Mouse (Mus musculus): Measurements from ENCODE around the gene Acvr1b. TPM values are rescaled to one million over a fixed set of nuclear protein-coding genes. Genes with fewer than 3 reads are reported as not detected.

Acvr1b gene
- polyA plus RNA-seq, 1 experiment from 2014 or later = 18.8 TPM

DNA sequence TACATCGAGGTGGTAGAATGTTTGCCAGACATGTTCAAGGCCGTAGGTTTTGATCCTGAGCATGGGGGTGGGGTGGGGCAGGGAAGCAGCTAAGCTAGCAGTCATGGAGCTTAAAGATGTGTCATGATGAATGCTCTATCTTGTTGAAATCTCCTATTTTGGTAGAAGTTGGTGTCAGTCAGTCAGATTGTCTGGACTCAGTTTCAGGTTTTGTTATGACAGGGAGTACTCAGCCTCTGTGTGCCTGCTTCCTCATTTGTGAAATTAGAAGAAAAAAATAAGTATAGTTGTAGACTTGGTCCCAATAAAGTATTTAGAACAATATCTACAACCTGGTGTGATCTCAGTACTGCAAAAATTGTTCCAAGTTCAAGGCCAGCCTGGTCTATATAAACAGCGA is 35.2 kb upstream of the Acvr1b start:
- Histone ChIP-seq H3K4me3 (no peak overlapping the region), H3K36me3 (no peaks in the 10 kb centered on the region), H3K4me2 (no peak overlapping the region), H3K27me3 (no peaks in the 10 kb centered on the region), H3K27ac (replicated peaks) (no peak overlapping the region), H3K9ac (no peak overlapping the region), H3K4me1 (replicated peaks) (peaks cover 39% of the 10 kb centered on the region), H3K9me3 (no peaks in the 10 kb centered on the region)
- no peak for ATAC-seq (ENCODE audit: low read depth)
- WGBS = 88% methylated on average over 3 of the region's 3 CpGs

DNA sequence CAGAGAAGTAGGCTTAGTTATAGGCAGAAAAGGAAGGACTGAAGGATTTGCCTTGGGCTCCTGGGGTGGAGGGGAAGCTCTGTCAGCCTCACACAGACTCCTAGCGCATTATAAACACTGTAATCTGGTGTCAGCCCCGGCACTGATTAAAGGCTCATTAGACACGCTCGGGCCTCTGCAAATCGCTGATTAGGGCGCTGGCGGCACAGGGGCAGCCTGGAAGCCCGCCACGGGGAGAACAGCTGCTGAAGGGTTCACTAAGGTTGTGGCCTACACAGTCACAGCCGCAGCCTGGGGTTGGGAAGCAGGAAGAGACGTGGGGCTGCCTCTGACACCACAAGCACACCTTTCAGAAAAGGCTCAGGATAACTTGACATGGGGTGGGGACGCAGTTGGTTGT is 34.0 kb upstream of the Acvr1b start:
- H3K36me3 ChIP-seq = no peaks in the 10 kb centered on the region
- no peaks in the 10 kb centered on the region for H3K27me3 ChIP-seq
- no peak overlapping the region for H3K4me3 ChIP-seq
- peak; percentile 13; the same call in 1 of the 2 replicates for ATAC-seq (ENCODE audit: low read depth)
- 0 out of 2 replicates have a peak overlapping the region, but pooled peaks have one; percentile 7 for H3K4me2 ChIP-seq
- H3K9ac ChIP-seq = peak overlapping the region; percentile 38; the same call in 1 of the 2 replicates
- peaks cover 38% of the 10 kb centered on the region for H3K4me1 ChIP-seq (replicated peaks)
- H3K9me3 ChIP-seq = no peaks in the 10 kb centered on the region
- WGBS = 12% methylated on average over 12 of the region's 12 CpGs
- peak overlapping the region; percentile 56 for H3K27ac ChIP-seq (replicated peaks)

DNA sequence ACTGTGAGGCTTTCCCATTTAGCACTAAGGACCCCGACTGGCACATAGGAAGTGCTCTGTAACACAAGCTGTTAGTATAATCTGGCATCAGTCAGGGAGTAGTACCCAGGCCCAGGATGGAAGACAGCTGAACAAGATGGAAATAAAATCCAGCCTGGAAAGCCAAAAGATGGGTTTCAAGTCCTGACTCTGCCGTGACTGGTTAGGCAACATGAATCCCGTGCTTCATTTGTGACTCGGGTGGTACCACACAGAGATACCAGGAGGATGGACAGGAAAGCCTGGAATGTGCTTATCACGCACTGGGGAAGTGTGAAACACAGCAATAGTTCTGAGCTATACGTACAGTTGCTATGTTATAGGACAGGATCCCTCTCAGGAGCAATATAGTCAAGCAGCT is 33.3 kb upstream of the Acvr1b start:
- no peak overlapping the region for H3K27ac ChIP-seq (replicated peaks)
- peaks cover 44% of the 10 kb centered on the region for H3K4me1 ChIP-seq (replicated peaks)
- H3K4me3 ChIP-seq = no peak overlapping the region
- H3K9ac ChIP-seq = no peak overlapping the region
- 60% methylated on average over 6 of the region's 6 CpGs for WGBS
- no peak for ATAC-seq (ENCODE audit: low read depth)
- no peaks in the 10 kb centered on the region for H3K27me3 ChIP-seq
- H3K4me2 ChIP-seq = peak overlapping the region; percentile 26
- H3K36me3 ChIP-seq = no peaks in the 10 kb centered on the region
- H3K9me3 ChIP-seq = no peaks in the 10 kb centered on the region

- Histone ChIP-seq H3K36me3 (no peaks in the 10 kb centered on the region), H3K4me3 (no peak overlapping the region), H3K27ac (replicated peaks) (no peak overlapping the region), H3K9me3 (no peaks in the 10 kb centered on the region), H3K4me2 (peak overlapping the region; percentile 26), H3K9ac (no peak overlapping the region), H3K4me1 (replicated peaks) (peaks cover 49% of the 10 kb centered on the region), H3K27me3 (no peaks in the 10 kb centered on the region)
- 5% methylated on average over 10 of the region's 14 CpGs for WGBS
- peak; percentile 19 for ATAC-seq (ENCODE audit: low read depth)
Observed at GRCm38 (mm10) chr15:101141061-101141541, 32.8 kb upstream of the Acvr1b start.

DNA sequence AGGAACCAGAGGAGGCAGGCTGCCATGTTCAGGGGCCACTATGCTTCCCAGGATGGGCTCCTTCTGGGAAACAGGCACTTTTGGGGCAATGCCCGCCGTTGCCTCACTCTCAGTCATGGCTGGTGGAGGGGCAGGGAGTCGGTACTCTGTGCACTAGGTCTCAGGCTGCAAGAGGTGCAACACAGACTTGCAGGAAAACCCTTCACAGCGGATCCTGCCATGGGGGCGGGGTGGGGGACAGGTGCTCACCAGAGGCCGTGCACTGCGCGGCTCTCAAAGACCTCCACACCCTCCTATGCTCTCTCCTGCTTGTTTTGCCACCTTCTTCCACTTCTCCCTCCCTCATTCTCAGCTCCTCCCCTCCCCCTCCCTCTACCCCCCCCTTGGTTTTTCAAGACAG is 31.2 kb upstream of the Acvr1b start:
- H3K36me3 ChIP-seq = no peaks in the 10 kb centered on the region
- WGBS = 58% methylated on average over 8 of the region's 8 CpGs
- H3K4me3 ChIP-seq = no peak overlapping the region

DNA sequence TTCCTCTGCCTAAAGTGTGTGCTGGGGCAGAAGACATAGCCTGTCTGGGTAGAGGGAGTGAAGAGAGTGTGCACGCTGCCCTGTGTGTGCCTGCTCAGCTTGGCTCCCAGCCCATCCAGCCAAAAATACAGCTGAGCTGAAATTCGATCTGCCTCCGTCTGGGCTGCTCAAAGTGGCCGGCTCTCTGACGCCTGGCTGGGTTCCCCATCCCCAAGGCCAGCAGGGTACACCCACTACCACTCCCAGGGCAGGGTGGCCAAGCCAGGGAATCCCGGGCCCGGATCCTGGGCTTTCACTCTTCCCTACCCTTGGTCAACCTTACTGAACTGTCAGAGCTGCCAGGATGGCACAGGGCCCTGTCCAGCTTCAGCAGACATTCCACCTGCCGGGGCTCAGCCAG is 30.4 kb upstream of the Acvr1b start:
- H3K4me3 ChIP-seq = no peak overlapping the region
- no peak for ATAC-seq (ENCODE audit: low read depth)
- H3K4me1 ChIP-seq (replicated peaks) = peaks cover 55% of the 10 kb centered on the region
- no peaks in the 10 kb centered on the region for H3K9me3 ChIP-seq
- H3K36me3 ChIP-seq = no peaks in the 10 kb centered on the region
- 0 out of 2 replicates have a peak overlapping the region, but pooled peaks have one; percentile 34 for H3K9ac ChIP-seq
- H3K4me2 ChIP-seq = no peak overlapping the region
- H3K27ac ChIP-seq (replicated peaks) = 0 out of 2 replicates have a peak overlapping the region, but pooled peaks have one; percentile 4
- WGBS = 20% methylated on average over 8 of the region's 8 CpGs
- H3K27me3 ChIP-seq = no peaks in the 10 kb centered on the region; the same call in 1 of the 2 replicates

More for the DNA sequence above, 31.2 kb upstream of the Acvr1b start:
- Histone ChIP-seq H3K4me1 (replicated peaks) (peaks cover 55% of the 10 kb centered on the region), H3K27me3 (no peaks in the 10 kb centered on the region; the same call in 1 of the 2 replicates), H3K27ac (replicated peaks) (no peak overlapping the region), H3K9me3 (no peaks in the 10 kb centered on the region), H3K9ac (0 out of 2 replicates have a peak overlapping the region, but pooled peaks have one; percentile 38), H3K4me2 (no peak overlapping the region)
- no peak for ATAC-seq (ENCODE audit: low read depth)

DNA sequence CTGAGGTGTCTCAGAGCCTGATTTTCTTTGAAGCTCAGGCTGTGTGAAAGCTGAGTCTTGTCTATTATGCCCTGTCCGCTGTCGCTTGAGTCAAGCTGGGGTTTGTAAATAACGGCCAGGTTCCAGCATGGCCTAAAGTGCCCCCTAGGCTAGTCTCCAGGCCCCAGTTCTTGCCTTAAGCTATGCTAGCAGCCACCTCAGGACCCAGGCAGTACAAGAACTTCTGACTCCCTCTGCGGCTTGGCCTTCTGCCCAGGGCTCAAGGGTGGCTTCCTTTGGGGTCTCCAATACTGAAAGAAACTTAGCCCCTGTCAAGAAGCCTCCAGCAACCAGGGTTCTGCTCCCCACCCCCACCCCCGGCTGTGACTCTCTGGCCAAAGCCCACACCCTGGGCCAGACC is 29.7 kb upstream of the Acvr1b start:
- no peak for ATAC-seq (ENCODE audit: low read depth)
- Histone ChIP-seq H3K36me3 (no peaks in the 10 kb centered on the region), H3K4me2 (no peak overlapping the region), H3K27me3 (no peaks in the 10 kb centered on the region; the same call in 1 of the 2 replicates), H3K9ac (no peak overlapping the region), H3K9me3 (no peaks in the 10 kb centered on the region), H3K27ac (replicated peaks) (no peak overlapping the region), H3K4me1 (replicated peaks) (peaks cover 53% of the 10 kb centered on the region), H3K4me3 (no peak overlapping the region)
- 83% methylated on average over 5 of the region's 5 CpGs for WGBS

DNA sequence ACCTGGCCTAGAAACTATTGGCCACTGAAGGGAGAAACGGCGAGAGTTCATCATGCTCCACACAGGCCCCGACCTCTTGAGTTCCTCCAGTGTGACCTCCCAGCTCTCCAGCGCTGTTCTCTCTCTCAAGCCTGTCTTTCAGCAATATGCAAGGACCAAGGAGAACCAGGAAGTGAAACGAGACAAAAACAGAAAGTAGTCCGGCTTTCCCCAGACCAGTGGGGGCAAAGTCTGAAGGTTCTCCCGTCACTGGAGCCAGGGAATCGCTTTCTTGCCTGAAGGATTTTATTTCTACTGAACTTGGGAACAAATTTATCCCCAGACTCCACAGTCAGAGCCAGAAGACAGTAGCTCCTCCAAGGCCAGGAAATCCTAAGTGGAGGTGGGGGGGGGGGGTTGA is 29.1 kb upstream of the Acvr1b start:
- H3K4me3 ChIP-seq = no peak overlapping the region

DNA sequence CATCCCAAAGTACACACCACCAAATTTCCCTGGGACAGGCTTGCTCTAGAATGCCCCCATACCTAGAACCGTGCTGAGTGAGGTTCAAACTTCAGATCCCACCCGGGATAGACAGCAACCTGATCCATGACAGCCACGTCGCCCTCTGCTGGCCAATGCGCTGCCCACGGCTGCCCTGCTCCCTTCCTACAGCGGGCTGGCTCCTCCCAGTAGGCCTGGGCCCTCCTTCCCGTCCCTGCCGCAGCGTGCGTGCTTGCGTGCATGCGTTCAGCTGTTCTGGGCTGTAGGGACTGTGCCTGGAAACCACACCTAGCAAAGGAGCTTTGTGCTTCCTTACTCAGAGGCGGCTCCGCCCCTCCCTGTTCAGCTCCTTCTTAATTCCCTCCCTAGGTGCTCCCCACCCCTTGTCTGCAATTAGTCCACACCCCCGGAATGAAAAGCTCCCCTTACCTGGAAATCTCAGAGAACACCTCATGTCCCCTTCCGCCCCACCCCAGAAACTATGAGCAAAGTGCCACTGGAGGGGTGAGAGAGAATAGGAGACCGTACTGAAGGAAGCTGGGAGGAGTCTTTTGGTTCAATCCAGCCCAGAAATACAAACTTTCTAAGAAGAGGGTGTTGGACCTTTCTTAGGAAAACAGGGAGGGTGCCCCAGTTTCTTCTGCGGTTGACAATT is 28.3 kb upstream of the Acvr1b start:
- no peaks in the 10 kb centered on the region for H3K9me3 ChIP-seq
- H3K9ac ChIP-seq = peak overlapping the region; percentile 61
- peak; percentile 93 for ATAC-seq (ENCODE audit: low read depth)
- 9% methylated on average over 19 of the region's 19 CpGs for WGBS
- peak overlapping the region; percentile 13; the same call in 1 of the 2 replicates for H3K4me3 ChIP-seq
- no peaks in the 10 kb centered on the region; the same call in 1 of the 2 replicates for H3K27me3 ChIP-seq
- no peak overlapping the region for H3K27ac ChIP-seq (replicated peaks)
- H3K36me3 ChIP-seq = no peaks in the 10 kb centered on the region
- H3K4me2 ChIP-seq = peak overlapping the region; percentile 48
- peaks cover 39% of the 10 kb centered on the region for H3K4me1 ChIP-seq (replicated peaks)

More for the DNA sequence above, 29.1 kb upstream of the Acvr1b start:
- no peaks in the 10 kb centered on the region for H3K9me3 ChIP-seq
- H3K4me1 ChIP-seq (replicated peaks) = peaks cover 47% of the 10 kb centered on the region
- no peak for ATAC-seq (ENCODE audit: low read depth)
- no peak overlapping the region for H3K4me2 ChIP-seq
- 82% methylated on average over 8 of the region's 8 CpGs for WGBS
- H3K27ac ChIP-seq (replicated peaks) = no peak overlapping the region
- no peak overlapping the region for H3K9ac ChIP-seq
- H3K36me3 ChIP-seq = no peaks in the 10 kb centered on the region
- H3K27me3 ChIP-seq = no peaks in the 10 kb centered on the region; the same call in 1 of the 2 replicates

DNA sequence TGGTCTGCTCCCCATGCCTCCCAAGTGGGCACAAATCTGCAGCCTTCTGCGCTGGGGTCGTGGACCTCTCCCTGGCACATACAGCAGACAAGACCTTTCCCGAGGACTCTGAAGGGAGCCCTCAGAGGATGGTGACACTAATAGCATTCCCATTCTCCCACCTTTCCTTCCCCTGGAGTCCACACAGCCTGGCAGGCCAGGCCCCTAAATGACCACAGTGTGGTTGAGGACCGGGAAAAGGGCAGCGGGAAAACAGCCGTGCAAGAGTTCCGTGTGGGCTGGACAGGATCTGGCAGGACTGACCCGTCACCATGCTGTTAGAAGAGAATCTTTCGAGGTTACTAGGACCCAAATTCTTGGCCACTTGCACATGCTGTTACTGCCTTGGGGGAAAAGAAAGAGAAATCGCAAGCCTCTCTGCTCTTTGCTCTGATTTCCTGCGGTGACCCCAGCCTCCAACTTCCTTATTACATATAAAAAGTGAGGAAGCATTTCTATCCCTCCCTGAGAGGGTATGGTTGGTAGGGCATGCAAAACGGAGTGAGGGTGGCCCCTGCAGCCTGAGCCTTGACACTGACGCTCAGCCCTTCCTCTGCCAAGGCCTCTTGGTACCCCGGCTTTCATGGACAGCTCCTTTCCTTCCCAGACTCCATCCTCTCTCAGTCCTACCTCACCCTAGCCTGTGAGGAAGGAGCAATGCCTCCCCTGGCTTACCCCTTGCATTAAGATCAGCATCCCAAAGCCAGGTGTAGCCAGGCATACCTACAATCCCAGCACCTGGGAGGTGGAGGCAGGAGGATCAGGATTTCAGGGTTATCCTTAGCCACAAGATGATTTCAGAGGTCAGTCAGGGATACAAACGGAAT is 27.5 kb upstream of the Acvr1b start:
- peak; percentile 11; the same call in 1 of the 2 replicates for ATAC-seq (ENCODE audit: low read depth)
- H3K9ac ChIP-seq = 0 out of 2 replicates have a peak overlapping the region, but pooled peaks have one; percentile 61
- H3K4me2 ChIP-seq = peak overlapping the region; percentile 48; the same call in 1 of the 2 replicates
- H3K27ac ChIP-seq (replicated peaks) = no peak overlapping the region
- no peaks in the 10 kb centered on the region for H3K36me3 ChIP-seq
- H3K9me3 ChIP-seq = no peaks in the 10 kb centered on the region
- no peak overlapping the region for H3K4me3 ChIP-seq
- no peaks in the 10 kb centered on the region; the same call in 1 of the 2 replicates for H3K27me3 ChIP-seq
- peaks cover 35% of the 10 kb centered on the region for H3K4me1 ChIP-seq (replicated peaks)
- 71% methylated on average over 15 of the region's 15 CpGs for WGBS

GRCm38 (mm10) chr15:101147115-101147909 is 26.6 kb upstream of the Acvr1b start:
- 77% methylated on average over 16 of the region's 16 CpGs for WGBS
- no peak overlapping the region for H3K4me2 ChIP-seq
- no peak overlapping the region for H3K9ac ChIP-seq
- no peaks in the 10 kb centered on the region for H3K9me3 ChIP-seq
- peaks cover 35% of the 10 kb centered on the region for H3K4me1 ChIP-seq (replicated peaks)
- no peak overlapping the region for H3K27ac ChIP-seq (replicated peaks)
- no peaks in the 10 kb centered on the region for H3K36me3 ChIP-seq
- ATAC-seq (ENCODE audit: low read depth) = no peak
- no peaks in the 10 kb centered on the region; the same call in 1 of the 2 replicates for H3K27me3 ChIP-seq
- no peak overlapping the region for H3K4me3 ChIP-seq

Data from neural tube, embryonic 13.5 days (tissue).